Mouse (Mus musculus): Measurements from ENCODE around the gene Gm5148. TPM values are rescaled to one million over a fixed set of nuclear protein-coding genes. Genes with fewer than 3 reads are reported as not detected.
A peak's percentile ranks its signal among the peaks of the same experiment; 100 is the strongest.

Gene Gm5148
- under 1 TPM in 1 of 2 experiments, not detected in 1; 0.38 TPM for total RNA-seq (2021)

DNA sequence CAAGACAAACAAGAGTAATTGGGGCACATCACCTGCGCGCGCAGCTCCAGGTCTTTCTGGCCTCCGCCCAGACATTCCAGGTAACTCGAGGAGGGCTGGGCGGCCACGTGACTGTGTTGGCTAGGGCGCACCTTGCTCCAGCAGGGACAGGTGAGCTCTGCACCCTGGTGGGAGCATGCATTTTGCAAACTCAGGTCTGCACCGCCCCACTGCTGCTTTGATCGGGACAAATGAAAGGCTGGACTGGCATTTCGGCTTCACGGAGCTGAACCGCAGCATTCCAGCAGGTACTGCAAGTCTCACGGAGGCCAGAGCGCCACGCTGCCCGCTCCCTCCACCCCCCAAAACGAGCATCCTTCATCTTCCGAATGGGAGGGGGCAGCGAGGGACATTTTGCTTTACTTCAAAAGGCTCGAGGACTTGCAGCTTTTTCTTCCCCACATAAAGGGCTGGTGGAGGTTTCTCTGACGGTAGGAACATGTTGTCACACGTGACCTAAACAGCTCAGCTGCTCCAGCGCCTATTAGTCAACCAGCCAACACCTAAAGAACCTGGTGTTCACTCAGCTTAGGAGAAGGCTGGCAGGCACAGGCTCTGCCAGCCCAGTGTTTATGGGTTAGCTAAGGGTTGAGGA, at the start of gene Gm5148:
Gene Gm5148 (minus strand): TSS at position 320 of the 634 bp plus-strand sequence.
- intact Hi-C loops (cut with DNase I): no loop called here
- no peak for DNase-seq

DNA sequence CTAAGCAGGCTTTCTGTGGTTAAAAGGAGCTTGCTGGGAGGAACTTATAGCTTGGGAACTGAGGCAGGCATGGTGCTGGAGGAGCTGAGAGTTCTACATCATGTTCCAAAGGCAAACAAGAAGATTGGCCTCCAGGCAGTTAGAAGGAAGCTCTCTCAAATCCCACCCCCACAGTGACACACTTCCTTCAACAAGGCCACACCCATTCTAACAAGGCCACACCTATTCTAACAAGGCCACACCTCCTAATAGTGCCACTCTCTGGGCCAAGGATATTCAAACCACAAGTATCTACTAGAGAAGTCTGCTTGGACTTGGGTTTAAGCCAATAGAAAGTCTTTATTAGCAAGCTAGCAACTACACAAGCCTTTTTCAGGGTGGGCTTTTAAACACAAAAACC, 46.7 kb upstream of the Gm5148 start:
- DNase-seq: no peak
- intact Hi-C loops (cut with DNase I): no loop called here

DNA sequence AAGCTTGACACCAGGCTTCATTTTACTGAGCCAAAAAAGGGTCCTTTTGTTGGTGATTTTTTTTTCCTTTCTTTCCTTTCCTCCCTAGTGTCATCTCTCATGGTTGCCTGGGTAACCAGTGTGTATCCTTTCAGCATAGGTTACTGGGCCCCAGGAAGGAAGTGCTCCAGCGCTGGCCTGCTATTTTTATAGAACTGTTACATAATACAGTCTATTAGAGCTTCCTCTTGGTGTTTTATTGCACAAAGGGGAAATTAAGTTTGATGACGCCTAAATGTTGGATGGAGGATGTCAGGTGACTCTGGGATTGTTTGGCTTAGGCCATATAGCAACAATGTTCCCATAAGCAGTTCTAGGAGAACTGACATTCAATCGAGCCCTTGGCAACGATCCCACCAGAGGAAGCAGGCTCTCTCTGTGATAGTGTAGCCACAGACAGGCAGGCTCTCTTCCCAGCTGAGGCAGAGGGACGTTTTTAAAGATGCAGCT, 45.0 kb upstream of the Gm5148 start:
- intact Hi-C loops (cut with DNase I): loop anchor here (2.0 kb wide), 2 partner anchors 129 to 207 kb away; no protein-coding TSS in a partner anchor
- peak; percentile 85 to 86 for DNase-seq

GRCm38 (mm10) chr3:37767147-37768015, 43.1 kb upstream of the Gm5148 start:
- DNase-seq: no peak
- intact Hi-C loops (cut with DNase I): loop anchor here (2.0 kb wide), 2 partner anchors 127 to 209 kb away; no protein-coding TSS in a partner anchor

DNA sequence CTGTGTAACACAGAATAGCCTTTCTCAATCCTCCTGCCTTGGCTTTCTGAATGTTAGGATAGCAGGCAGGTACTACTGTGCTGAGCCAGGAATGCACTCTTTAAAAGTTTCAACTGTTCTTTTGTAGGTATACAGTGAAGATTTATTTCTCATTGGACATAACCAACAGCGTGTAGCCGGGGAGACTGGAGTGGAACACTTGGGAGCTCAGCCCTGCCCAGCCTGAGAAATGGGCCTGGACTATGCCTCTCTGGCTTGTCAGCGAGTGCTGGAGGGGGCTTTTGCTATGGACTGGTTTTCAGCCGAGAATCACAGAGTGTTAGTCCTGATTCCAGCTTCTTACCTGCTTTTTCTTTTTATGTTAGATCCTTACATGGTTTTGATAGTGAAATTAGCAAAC, 42.3 kb upstream of the Gm5148 start:
- no peak for DNase-seq
- intact Hi-C loops (cut with DNase I): no loop called here

DNA sequence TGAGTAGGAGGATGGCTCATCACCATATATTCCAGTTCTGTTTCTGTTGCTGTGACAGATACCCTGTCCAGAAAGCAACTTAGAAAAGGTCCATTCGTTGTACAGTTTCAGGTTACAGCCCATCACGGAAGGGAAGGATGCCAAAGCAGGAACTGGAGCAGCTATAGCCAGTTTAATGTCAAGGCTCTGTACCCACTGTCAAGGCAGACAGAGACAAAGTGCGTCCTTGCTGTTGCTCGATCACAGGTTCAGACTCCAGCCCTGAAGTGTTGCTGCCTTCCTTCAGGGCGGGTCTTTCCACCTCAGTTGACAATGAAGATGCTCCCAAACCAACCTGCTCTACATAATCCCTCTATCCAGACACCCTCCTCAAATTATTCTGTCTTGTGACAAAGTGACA, 41.7 kb upstream of the Gm5148 start:
- intact Hi-C loops (cut with DNase I): no loop called here
- DNase-seq: no peak

- intact Hi-C loops (cut with DNase I): no loop called here
Measured at GRCm38 (mm10) chr3:37765275-37765674, 41.0 kb upstream of the Gm5148 start.

GRCm38 (mm10) chr3:37762303-37762702, 38.0 kb upstream of the Gm5148 start:
- intact Hi-C loops (cut with DNase I): no loop called here
- no peak for DNase-seq

More at GRCm38 (mm10) chr3:37765275-37765674, 41.0 kb upstream of the Gm5148 start:
- no peak for DNase-seq

DNA sequence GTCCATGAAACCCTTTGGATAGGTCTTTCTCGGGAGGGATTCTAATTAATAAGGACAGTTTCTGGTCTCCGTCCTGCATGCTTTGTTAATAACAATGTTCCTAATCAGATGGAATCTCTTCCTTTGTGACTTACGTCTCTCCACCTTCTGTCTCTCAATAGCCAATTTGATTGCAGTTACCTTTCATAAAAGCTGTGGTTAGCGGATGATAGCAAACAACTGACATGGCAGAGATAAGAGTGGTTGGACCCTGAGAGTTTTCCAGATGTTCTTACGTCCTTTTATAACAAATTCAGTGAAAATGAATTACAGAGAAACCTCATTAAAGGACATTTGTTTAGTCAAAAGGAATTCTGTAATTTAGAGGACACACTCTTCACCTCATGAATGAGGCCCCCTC, 37.5 kb upstream of the Gm5148 start:
- intact Hi-C loops (cut with DNase I): no loop called here
- DNase-seq: no peak

- DNase-seq: no peak
Measured at GRCm38 (mm10) chr3:37760866-37761265, 36.6 kb upstream of the Gm5148 start.

GRCm38 (mm10) chr3:37758611-37759322, 34.5 kb upstream of the Gm5148 start:
- intact Hi-C loops (cut with DNase I): loop anchor here (2.0 to 10.0 kb wide), 3 partner anchors 118 to 284 kb away; no protein-coding TSS in a partner anchor
- DNase-seq: peak; percentile 58 to 62

More at GRCm38 (mm10) chr3:37760866-37761265, 36.6 kb upstream of the Gm5148 start:
- intact Hi-C loops (cut with DNase I): no loop called here

DNA sequence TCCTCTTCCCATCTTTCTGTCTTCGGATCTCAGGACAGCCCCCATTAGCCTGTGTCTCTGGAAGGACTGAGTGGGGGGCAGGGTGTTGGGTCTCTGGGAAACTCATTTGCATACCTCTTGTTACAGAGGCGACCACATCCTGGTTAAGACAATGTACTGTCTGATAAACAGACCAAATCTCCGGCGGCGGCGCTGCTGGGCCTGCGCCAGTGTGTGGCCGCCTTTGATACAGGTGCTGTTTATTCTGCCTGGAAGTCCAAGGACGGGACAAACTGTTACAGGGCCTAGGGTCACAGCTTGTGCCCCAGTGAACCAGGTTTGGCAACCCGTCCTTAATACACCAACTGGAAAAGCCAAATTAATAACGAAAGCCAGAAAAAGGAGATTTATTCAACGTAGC, 33.8 kb upstream of the Gm5148 start:
- intact Hi-C loops (cut with DNase I): loop anchor here (2.0 to 10.0 kb wide), 3 partner anchors 117 to 283 kb away; no protein-coding TSS in a partner anchor
- DNase-seq: peak; percentile 59 to 64

GRCm38 (mm10) chr3:37757613-37758012, 33.3 kb upstream of the Gm5148 start:
- DNase-seq: no peak
- intact Hi-C loops (cut with DNase I): loop anchor here (2.0 to 10.0 kb wide), 3 partner anchors 117 to 283 kb away; no protein-coding TSS in a partner anchor

DNA sequence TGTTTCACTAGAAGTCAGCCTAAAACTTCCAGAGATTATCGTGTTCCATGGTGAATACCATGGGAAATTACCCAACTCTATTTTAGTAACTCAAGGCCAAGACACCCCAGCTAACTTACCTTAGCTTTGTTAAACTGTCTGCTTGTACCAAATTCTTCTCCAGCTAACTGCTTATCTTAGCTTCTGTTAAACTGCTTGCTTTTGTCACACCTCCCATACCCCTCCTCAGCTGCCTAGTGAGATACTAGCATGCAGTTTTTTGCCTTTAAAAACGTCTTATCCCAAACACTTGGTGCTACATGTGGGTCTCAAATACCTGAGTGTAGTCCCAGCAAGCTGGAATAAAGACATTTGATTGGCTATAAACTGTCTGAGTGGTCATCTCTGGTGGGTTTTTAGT, 31.7 kb upstream of the Gm5148 start:
- intact Hi-C loops (cut with DNase I): loop anchor here (5.0 to 10.0 kb wide), 2 partner anchors 181 to 281 kb away; no protein-coding TSS in a partner anchor
- no peak for DNase-seq

DNA sequence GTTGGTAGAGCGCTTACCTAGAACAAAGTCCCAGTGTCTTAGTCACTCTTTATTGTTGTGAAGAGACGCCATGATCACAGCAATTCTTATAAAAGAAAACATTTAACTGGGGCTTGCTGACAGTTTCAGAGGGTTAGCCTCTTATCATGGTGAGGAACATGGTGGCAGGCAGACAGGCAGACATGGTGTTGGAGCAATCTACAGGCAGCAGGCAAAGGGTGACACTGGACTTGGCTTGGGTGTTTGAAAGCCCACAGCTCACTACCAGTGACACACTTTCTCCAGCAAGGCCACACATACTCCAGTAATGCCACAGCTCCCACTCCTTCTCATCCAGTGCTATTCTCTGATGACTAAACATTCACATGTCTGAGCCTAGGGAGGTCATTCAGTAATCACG, 30.3 kb upstream of the Gm5148 start:
- DNase-seq: no peak
- intact Hi-C loops (cut with DNase I): loop anchor here (5.0 to 10.0 kb wide), 2 partner anchors 183 to 280 kb away; no protein-coding TSS in a partner anchor

- intact Hi-C loops (cut with DNase I): loop anchor here (10.0 kb wide), 1 partner anchor 278 kb away; no protein-coding TSS in a partner anchor
- DNase-seq: no peak
Measured at GRCm38 (mm10) chr3:37753148-37753547, 28.9 kb upstream of the Gm5148 start.

GRCm38 (mm10) chr3:37748002-37748733, 23.9 kb upstream of the Gm5148 start:
- DNase-seq: no peak
- intact Hi-C loops (cut with DNase I): no loop called here

DNA sequence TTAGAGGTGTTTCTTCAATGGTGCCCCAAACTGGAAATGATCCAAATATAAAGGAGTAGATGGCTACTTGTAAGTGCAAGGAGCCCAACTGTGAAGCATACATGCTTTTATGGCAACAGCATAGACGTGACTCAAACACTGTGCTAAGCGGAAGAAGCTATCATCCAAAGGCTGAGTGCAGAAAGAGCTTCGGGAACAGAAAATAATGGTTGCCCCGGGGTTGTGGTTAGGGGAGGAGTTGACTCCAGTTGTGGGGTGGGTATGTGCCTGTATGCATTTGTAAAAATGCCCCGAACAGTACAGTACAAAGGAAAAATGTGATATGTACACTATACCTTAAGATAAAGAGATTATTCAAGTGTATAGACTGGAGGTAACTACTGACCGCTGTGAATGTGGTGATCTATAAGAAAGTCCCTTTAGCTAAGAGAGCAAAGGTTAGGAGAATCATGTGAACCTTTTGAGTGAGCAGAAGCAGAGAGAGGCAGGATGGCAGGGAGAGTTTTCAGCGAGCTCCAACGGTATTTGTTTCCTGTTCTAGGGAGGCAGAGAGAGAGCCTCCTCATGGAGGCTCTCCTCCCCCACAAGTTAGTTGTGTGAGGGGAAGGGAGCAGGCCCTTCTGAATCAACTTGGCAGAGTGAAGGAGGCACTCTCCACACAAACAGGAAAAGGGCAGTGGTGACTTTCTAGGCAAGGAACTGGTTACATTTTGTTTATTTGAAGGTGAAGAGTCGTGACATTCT, 23.1 kb upstream of the Gm5148 start:
- no peak for DNase-seq
- intact Hi-C loops (cut with DNase I): no loop called here

GRCm38 (mm10) chr3:37744050-37744449, 19.8 kb upstream of the Gm5148 start:
- intact Hi-C loops (cut with DNase I): no loop called here
- DNase-seq: no peak

Measured in heart, postnatal 10 days (tissue).